Mouse (Mus musculus) naive thymus-derived CD4-positive, alpha-beta T cell, adult 5 months (primary cell): ENCODE data around the gene Spire2. TPM values are rescaled to one million over a fixed set of nuclear protein-coding genes. Genes with fewer than 3 reads are reported as not detected.

Source experiments
- polyA plus RNA-seq: library from polyadenylated mRNA; unstranded; fragments of 100-300 nt; shearing (Covaris generic); gene quantifications from one replicate; pipeline ENCODE4 v1.2.1, GENCODE M21; 2017

Gene Spire2
- not detected for polyA plus RNA-seq

GRCm38 (mm10) chr8:123332262-123333090, at the start of gene Spire2:
Gene Spire2 (plus strand): TSS chr8:123332713.

DNA sequence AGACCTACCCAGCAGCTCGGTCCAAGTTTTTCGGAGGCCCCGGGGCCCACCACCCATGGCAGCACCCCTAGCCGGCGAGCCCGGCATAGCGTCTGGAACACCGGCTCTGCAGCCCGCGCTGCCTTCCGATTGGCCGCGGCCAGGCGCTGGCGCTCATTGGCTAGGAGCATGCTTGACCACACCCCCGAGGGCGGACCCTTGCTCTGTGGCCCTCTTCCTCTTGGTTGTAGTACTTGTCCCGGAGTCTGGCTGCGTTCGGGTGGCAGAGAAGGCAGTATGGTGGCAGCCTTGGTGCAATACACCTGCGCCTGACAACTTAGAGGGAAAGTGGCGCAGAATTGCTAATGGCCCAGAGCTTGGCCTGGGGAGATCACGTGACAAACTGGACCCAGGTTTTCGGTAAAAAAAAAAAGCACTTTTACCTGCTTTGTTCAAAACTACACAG, 14.0 kb upstream of the Spire2 start, which contains the start of gene Fanca:
Fanca (minus strand) TSS at position 110 of the 445 bp plus-strand sequence.

DNA sequence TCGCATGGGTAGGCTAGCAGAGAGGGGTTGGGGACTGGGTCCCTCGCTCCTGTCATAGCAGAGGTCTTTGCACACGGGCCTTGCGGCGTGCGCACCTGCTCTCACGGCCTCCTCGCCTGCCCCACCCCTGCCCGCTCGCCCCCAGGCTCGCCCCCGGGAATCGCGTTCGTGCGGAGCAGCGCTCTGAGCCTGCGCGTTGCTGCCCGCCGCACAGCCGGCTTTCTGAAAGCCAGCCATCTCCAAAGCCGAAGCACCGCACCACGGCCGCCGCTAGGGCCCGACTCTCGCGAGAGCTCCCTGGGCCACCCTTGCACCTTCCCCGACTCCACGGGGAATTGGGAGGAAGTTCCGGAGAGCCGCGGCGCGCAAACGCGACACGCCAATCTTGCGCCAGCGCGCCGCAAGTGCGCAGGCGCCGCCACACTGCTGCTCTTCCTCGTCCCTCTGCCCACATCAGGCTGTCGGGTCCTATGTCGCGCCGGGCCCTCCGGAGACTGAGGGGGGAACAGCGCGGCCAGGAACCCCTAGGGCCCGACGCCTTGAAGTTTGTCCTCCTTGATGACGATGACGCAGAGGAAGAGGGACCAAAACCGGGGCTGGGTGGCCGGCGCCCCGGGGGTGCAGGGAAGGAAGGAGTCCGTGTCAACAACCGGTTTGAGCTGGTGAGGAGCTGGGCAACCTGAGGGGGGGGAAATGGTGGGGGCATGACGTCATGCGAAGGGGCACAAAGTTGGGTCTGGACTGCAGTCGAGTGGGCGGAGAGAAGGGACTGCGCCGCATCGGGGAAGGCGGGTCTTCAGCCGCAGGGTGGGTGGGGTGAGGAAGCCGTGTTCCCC, 41.1 kb downstream of the Spire2 start, which contains the start of gene Tcf25:
Tcf25 (plus strand) TSS at position 351 of the 836 bp plus-strand sequence.

GRCm38 (mm10) chr8:123406786-123407185, 74.3 kb downstream of the Spire2 start, which contains the start of gene Mc1r:
Gene Mc1r (plus strand): TSS chr8:123407107.

DNA sequence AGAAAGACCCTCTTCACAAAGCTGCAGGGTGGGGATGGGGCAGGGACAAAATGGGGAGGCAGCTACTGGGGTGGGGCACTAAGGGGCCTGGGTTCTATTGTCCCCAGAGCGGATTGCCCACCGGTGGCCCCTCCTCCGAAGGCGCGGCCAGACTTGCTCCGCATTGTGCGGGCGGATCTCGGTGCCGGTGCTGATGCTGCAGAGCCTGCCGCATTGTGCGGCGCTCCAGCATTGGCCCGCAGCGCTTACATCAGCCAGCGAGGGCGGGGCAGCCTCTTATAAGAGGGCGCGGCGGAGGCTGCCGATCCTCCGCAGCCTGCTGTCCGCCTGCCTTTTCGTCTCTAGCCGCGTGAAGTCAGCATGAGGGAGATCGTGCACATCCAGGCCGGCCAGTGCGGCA, 78.7 kb downstream of the Spire2 start, which contains the start of gene Tubb3:
Tubb3 (plus strand) TSS at position 179 of the 400 bp plus-strand sequence.

Other genes starting within 250 kb of the Spire2 start
- 1,111 TPM for gene Rpl13, start 230.4 kb upstream of the Spire2 start, polyA plus RNA-seq
- gene Cpne7, start 215.3 kb upstream of the Spire2 start, polyA plus RNA-seq, result 0.17 TPM
- not detected for gene Sult5a1, start 174.4 kb upstream of the Spire2 start, polyA plus RNA-seq
- gene Dpep1, start 146.5 kb upstream of the Spire2 start, polyA plus RNA-seq, result not detected
- 129 TPM for gene Chmp1a, start 120.0 kb upstream of the Spire2 start, polyA plus RNA-seq
- not detected for gene Spata33, start 119.9 kb upstream of the Spire2 start, polyA plus RNA-seq
- gene Cdk10, start 107.9 kb upstream of the Spire2 start, polyA plus RNA-seq, result 22.1 TPM
- gene Spata2l, start 96.5 kb upstream of the Spire2 start, polyA plus RNA-seq, result 15.3 TPM
- gene Zfp276, start 78.5 kb upstream of the Spire2 start, polyA plus RNA-seq, result 43.1 TPM
- 20.9 TPM for gene Vps9d1, start 78.4 kb upstream of the Spire2 start, polyA plus RNA-seq
- gene Fanca, start 14.1 kb upstream of the Spire2 start, polyA plus RNA-seq, result 8.5 TPM
- gene Tcf25, start 41.0 kb downstream of the Spire2 start, polyA plus RNA-seq, result 353 TPM
- gene Mc1r, start 74.4 kb downstream of the Spire2 start, polyA plus RNA-seq, result not detected
- gene Tubb3, start 78.7 kb downstream of the Spire2 start, polyA plus RNA-seq, result 0.61 TPM
- 13.2 TPM for gene Def8, start 90.8 kb downstream of the Spire2 start, polyA plus RNA-seq
- gene Afg3l1, start 145.2 kb downstream of the Spire2 start, polyA plus RNA-seq, result 70.2 TPM
- gene Dbndd1, start 182.8 kb downstream of the Spire2 start, polyA plus RNA-seq, result not detected
- gene Gas8, start 186.1 kb downstream of the Spire2 start, polyA plus RNA-seq, result 1.9 TPM